Mouse (Mus musculus) c-Kit-positive CD71-positive TER-119-negative erythroid progenitor cells, embryonic 14.5 days (primary cell): ENCODE results near the gene Bloc1s5.
"Not testable (repeated sequence)": the region's sequence is repeated elsewhere in the genome, so short reads cannot be mapped to it uniquely, and the experiment has no call there.

Experiments
- DNase-seq: peaks from one replicate; pipeline ENCODE4 v3.0.0-alpha.2; 2013; ENCODE audit warnings: low read depth

Bloc1s5 gene

DNA sequence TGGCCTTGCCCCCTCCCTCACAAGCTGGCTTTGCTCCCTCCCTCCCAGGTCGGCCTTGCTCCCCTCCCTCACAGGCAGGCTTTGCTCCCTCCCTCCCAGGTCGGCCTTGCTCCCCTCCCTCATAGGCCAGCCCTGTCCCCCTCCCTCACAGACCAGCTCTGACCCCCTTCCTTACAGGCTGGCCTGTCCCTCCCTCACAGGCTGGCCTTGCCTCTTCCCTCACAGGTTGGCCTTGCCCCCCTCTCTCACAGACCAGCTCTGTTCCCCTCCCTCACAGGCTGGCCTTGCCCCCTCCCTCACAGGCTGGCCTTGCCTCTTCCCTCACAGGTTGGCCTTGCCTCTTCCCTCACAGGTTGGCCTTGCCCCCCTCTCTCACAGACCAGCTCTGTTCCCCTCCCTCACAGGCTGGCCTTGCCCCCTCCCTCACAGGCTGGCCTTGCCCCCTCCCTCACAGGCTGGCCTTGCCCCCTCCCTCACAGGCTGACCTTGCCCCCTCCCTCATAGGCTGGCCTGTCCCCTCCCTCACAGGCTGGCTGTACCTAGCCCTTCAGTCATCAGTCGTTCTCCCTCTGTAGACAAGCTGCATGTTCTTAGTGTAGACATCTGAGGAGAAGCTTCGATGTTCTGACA lies 16.8 kb downstream of the Bloc1s5 start:
- DNase-seq = not testable (repeated sequence)

- no peak for DNase-seq
These were observed 18.0 kb downstream of the Bloc1s5 start for GRCm38 (mm10) chr13:38616887-38617286.

GRCm38 (mm10) chr13:38615656-38616055 lies 19.3 kb downstream of the Bloc1s5 start:
- DNase-seq = no peak

GRCm38 (mm10) chr13:38614298-38614697 lies 20.6 kb downstream of the Bloc1s5 start:
- DNase-seq = no peak

DNA sequence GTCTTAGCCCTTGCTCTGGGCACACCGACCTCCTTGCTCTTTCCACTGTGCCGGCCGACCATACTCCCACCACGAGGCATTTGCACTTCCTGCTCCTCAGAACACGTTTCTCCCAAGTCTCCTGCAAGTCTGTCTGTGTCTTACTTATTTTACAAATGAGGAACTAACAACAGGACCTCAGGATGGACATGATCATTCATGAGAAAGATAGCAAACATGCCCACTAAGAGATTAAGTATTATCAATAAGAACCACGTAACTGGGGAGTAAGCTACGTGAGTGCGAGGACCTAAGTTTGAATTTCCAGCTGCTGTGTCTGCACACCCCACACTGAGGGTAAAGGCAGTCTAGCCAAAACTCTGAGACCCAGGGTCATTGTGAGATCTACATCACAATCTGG lies 21.3 kb downstream of the Bloc1s5 start:
- DNase-seq = no peak

GRCm38 (mm10) chr13:38612608-38613007 lies 22.3 kb downstream of the Bloc1s5 start:
- DNase-seq = no peak

GRCm38 (mm10) chr13:38612179-38612578 lies 22.7 kb downstream of the Bloc1s5 start:
- DNase-seq = no peak

- no peak for DNase-seq
These were observed 24.6 kb downstream of the Bloc1s5 start for GRCm38 (mm10) chr13:38610336-38610735.

DNA sequence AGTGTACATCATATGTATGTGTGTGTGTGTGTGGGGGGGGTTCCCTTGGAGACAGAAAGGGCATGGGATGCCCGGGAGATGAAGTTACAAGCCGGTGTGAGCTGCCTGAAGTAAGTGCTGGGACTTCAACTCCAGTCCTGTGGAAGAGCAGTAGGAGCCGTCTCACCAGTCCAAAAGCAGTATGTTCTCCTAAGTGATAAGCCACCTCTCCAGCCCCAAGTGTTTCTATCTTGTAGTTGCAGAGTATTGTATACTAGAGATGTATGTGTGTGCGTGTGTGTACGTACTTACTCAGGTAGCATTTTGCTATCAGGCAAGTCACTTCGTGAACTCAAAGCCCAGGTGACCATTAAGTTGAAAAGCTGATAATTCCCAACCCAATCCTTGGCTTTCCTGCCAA lies 27.8 kb downstream of the Bloc1s5 start:
- DNase-seq = no peak

DNA sequence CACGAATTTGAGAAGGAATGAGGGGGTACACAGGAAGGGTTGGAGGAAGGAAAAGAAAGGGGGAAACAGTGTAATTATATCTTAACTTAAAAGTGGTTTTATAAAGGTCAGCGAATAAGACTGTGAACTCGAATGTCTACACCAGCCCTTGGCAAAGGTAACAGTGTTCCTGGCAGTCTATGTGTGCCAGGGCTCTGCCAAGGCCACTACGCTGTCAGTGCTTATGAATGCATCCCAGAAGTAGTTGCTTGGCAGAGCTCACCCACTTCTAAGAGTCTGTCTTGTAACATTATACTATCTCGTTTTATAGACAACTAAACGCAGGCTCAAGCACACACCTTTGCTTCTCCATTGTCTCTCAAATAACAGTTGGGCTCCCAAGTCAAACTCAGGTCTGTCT lies 29.6 kb downstream of the Bloc1s5 start:
- DNase-seq = no peak

DNA sequence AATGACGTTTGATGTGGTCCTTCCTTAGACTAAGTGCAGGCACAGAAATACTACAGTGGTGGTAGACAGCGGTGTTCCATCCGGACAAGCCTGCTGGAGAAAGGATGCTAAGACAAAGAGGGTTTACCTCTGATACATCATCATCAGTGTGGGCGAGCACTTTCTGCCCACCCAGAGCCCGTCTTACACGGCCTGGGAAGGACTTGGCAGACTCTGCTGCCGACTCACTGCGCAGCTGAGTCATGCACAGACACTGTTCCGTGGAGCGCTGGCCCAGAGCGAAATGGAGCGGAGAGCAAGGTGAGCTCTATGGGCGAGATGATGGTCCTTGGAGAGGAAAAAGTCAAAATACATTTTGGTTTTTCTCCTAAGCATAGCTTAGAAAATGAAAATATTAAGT lies 31.9 kb downstream of the Bloc1s5 start:
- no peak for DNase-seq

- no peak for DNase-seq
These were observed 32.6 kb downstream of the Bloc1s5 start for GRCm38 (mm10) chr13:38602243-38602832.

DNA sequence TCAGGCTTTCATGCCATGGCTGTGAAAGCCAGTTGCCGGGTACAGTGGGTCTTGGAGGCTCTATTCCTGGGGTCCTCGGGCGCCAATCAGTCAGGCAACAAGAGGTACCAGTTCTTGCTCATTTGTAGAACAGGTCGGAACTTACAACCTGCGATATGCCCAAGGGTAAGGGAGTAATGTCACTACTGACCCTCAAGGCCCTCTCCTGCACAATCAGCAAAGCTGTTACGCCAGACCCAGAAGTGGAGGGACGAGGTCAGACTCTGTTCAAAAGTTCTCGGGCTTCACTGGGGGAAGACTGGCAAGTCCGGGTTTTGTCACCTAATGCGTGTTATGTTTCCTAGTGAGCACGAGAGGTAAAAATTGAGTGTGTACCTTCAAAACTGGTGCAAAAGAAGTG lies 34.1 kb downstream of the Bloc1s5 start:
- no peak for DNase-seq

GRCm38 (mm10) chr13:38597076-38597475 lies 37.8 kb downstream of the Bloc1s5 start:
- no peak for DNase-seq

DNA sequence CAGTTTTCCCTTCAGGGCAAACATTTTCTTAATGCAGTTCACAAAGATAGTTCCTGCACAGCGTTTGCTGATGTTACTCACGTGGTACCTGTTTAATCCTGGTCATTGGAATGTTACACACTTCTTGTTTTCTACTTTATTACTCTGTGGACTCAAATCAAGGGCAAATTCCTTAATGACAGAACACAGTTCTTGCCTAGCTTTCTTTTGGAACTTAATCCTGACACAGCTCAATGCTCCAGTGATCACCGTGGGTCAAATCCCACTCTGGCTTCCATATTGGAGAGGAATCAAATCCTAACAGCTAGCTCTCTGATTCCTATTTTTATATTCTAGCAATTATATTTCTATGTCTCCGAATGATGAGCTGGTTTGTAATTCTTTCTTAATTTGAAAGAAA lies 38.4 kb downstream of the Bloc1s5 start:
- DNase-seq = no peak

GRCm38 (mm10) chr13:38593114-38593513 lies 41.8 kb downstream of the Bloc1s5 start:
- no peak for DNase-seq

DNA sequence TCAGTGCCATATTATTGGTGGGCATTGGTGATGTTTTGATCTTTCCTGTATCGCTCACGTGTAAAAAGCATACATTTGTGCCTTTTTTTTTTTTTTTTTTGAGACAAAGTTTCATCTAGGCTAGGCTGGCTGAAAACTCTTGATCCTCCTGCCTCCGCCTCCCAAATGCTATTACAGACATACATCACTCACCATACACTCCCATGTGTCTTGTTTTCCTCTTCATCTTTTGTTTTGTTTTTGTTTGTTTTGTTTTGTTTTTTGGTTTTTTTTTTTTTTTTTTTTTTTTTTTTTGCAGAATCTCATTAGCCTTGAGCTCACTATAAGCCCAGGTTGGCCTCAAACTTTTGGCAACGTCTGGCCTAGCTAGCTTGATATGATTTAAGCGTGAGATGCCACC lies 47.6 kb downstream of the Bloc1s5 start:
- DNase-seq = no peak

DNA sequence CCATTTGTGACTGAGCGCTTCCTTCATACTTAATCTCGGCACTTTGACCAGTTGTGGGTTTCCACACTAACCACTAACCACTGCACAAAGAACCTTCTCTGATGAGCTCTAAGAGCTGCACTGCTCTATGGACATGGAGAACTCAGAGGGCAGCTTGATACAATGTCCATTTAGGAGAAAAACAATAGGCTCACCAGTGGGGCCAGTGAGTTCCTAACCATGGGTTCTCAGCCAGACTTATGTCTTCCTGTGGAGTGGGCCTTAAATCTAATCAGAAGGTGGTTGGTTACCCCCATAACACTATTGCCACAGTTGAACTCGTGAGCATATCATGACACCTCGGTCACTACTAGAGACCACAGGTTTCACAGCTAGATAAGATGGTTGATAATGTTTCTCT lies 48.5 kb downstream of the Bloc1s5 start:
- no peak for DNase-seq

DNA sequence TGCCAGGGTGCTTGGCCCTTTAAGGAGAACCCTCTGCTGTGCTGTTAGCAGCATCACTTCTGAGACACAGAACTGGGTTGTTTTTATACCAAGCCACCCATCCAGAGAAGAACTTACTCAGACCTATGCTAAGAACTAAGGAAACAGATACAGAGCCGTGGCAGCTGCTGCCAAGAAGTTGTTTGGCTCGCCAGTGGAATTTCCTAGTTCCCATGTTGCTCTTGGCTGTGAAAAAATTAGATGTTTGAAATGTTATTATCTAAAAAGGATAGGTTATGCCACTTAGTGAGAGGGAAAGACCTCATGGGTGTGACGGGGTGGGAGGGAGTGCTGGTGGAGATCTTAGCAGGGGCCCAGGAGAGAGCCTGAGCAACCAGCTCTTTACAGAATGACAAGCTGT lies 52.1 kb downstream of the Bloc1s5 start:
- no peak for DNase-seq

- DNase-seq = peak; percentile 34
These were observed 54.1 kb downstream of the Bloc1s5 start for GRCm38 (mm10) chr13:38580601-38581457.

- DNase-seq = no peak
These were observed 54.8 kb downstream of the Bloc1s5 start for GRCm38 (mm10) chr13:38579971-38580600.

DNA sequence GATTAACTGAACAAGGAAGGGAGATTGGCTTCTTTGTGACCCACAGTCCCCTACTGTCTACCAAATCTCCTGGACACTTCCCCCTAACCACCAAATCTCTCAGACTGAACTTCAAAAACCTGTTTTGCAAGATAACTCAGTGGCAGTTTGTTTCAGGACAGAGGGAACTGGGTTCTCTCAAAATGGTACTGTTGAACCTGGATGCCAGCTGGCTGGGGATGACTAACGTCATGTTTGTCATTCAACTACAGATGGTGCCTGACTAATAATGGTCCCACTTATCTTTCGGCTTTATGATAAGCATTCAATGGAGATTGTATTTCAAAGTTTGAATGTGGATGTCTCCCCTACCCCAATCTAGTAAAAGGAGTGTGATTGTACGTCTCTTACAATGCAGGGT lies 60.2 kb downstream of the Bloc1s5 start:
- DNase-seq = no peak

GRCm38 (mm10) chr13:38573281-38573680 lies 61.6 kb downstream of the Bloc1s5 start:
- DNase-seq = no peak
